Mouse (Mus musculus) ovary, adult 18-20 months (tissue): ENCODE measurements at regions not wholly inside any gene's neighbourhood (a gene's known extent, or its start where the extent isn't known, plus 50 kb on each side); places are given as distances from the start of the nearest gene placed in this dataset.

Experiments used
- DNase-seq: peaks from one replicate; pipeline ENCODE4 v3.0.0; 2022; ENCODE audit warnings: low spot score, mixed read lengths

GRCm38 (mm10) chr3:102386091-102386490 lies 83.6 kb upstream of the Ngf start:
- DNase-seq, result no peak

GRCm38 (mm10) chr3:102384596-102384995 lies 85.1 kb upstream of the Ngf start:
- DNase-seq, result no peak

GRCm38 (mm10) chr3:102383671-102384070 lies 86.0 kb upstream of the Ngf start:
- DNase-seq, result no peak

GRCm38 (mm10) chr3:102381683-102382082 lies 88.0 kb upstream of the Ngf start:
- no peak for DNase-seq

- DNase-seq, result no peak
These were observed 95.2 kb upstream of the Ngf start for GRCm38 (mm10) chr3:102374381-102375060.

- no peak for DNase-seq
These were observed 97.4 kb upstream of the Ngf start for GRCm38 (mm10) chr3:102372205-102372899.

GRCm38 (mm10) chr3:102366188-102366587 lies 103.5 kb upstream of the Ngf start:
- no peak for DNase-seq

- DNase-seq, result no peak
These were observed 105.3 kb upstream of the Ngf start for GRCm38 (mm10) chr3:102364326-102364935.

GRCm38 (mm10) chr3:102360732-102361280 lies 108.9 kb upstream of the Ngf start:
- no peak for DNase-seq

- DNase-seq, result no peak
These were observed 110.9 kb upstream of the Ngf start for GRCm38 (mm10) chr3:102358801-102359200.

- DNase-seq, result no peak
These were observed 112.6 kb upstream of the Ngf start for GRCm38 (mm10) chr3:102357062-102357610.

GRCm38 (mm10) chr3:102355352-102355751 lies 114.4 kb upstream of the Ngf start:
- DNase-seq, result no peak

GRCm38 (mm10) chr3:102354771-102355170 lies 114.9 kb upstream of the Ngf start:
- no peak for DNase-seq

- DNase-seq, result no peak
These were observed 116.3 kb upstream of the Ngf start for GRCm38 (mm10) chr3:102353277-102353900.

- no peak for DNase-seq
These were observed 123.6 kb upstream of the Ngf start for GRCm38 (mm10) chr3:102346077-102346476.

GRCm38 (mm10) chr3:102345291-102345690 lies 124.4 kb upstream of the Ngf start:
- no peak for DNase-seq

- no peak for DNase-seq
These were observed 129.0 kb upstream of the Ngf start for GRCm38 (mm10) chr3:102340731-102341130.

GRCm38 (mm10) chr3:102337881-102338280 lies 131.8 kb upstream of the Ngf start:
- no peak for DNase-seq

- DNase-seq, result no peak
These were observed 131.7 kb upstream of the Vangl1 start for GRCm38 (mm10) chr3:102336184-102336583.

- no peak for DNase-seq
These were observed 130.7 kb upstream of the Vangl1 start for GRCm38 (mm10) chr3:102335146-102335545.

- DNase-seq, result no peak
These were observed 127.7 kb upstream of the Vangl1 start for GRCm38 (mm10) chr3:102332221-102332620.

GRCm38 (mm10) chr3:102319331-102319730 lies 114.8 kb upstream of the Vangl1 start:
- no peak for DNase-seq
